Mouse (Mus musculus): ENCODE results near the gene Mta2.

GRCm38 (mm10) chr19:8967373-8967743 is 25.7 kb downstream of the Mta2 start:
- TF ChIP-seq CTCF (IDR thresholded peaks at IDR 0.05; ENCODE audit: extremely low read depth, insufficient read depth, low read length), result no peak
- no peak for TF ChIP-seq POLR2A (IDR thresholded peaks at IDR 0.05; ENCODE audit: extremely low read depth, insufficient read depth, low read length)

Data from cortical plate, adult 2 months (tissue).